Mouse (Mus musculus): ENCODE results near the gene Sema7a. TPM values are rescaled to one million over a fixed set of nuclear protein-coding genes. Genes with fewer than 3 reads are reported as not detected.
A peak's percentile ranks its signal among the peaks of the same experiment; 100 is the strongest.

Gene Sema7a
- polyA plus RNA-seq, 1 experiment from 2014 or later = 0.24 TPM

GRCm38 (mm10) chr9:57986293-57986692 is 46.4 kb downstream of the Sema7a start:
- no peaks in the 10 kb centered on the region for H3K9me3 ChIP-seq (replicated peaks; ENCODE audit: control insufficient read depth, low read length)
- ATAC-seq (replicated peaks; ENCODE audit: insufficient number of reproducible peaks, low FRiP score, low TSS enrichment, low read depth) = no peak

GRCm38 (mm10) chr9:57988098-57988497 is 48.2 kb downstream of the Sema7a start:
- Histone ChIP-seq H3K27me3 (ENCODE audit: control insufficient read depth, insufficient read depth, low read length) (no peaks in the 10 kb centered on the region), H3K4me2 (ENCODE audit: low read depth, low read length) (no peak overlapping the region), H3K4me1 (ENCODE audit: control insufficient read depth, insufficient read depth, low read length) (no peaks in the 10 kb centered on the region), H3K4me3 (ENCODE audit: low read depth, low read length) (no peak overlapping the region), H3K9ac (replicated peaks; ENCODE audit: low read length) (no peak overlapping the region), H3K27ac (replicated peaks; ENCODE audit: low read depth, low read length) (no peak overlapping the region), H3K36me3 (replicated peaks; ENCODE audit: control insufficient read depth, insufficient read depth, low read depth, low read length) (no peaks in the 10 kb centered on the region), H3K9me3 (replicated peaks; ENCODE audit: control insufficient read depth, low read length) (no peaks in the 10 kb centered on the region)
- DNase-seq (ENCODE audit: low spot score) (no peak), ATAC-seq (replicated peaks; ENCODE audit: insufficient number of reproducible peaks, low FRiP score, low TSS enrichment, low read depth) (no peak)
- 76% methylated on average over 2 of the region's 2 CpGs for WGBS

More at GRCm38 (mm10) chr9:57986293-57986692, 46.4 kb downstream of the Sema7a start:
- Histone ChIP-seq H3K27me3 (ENCODE audit: control insufficient read depth, insufficient read depth, low read length) (no peaks in the 10 kb centered on the region), H3K36me3 (replicated peaks; ENCODE audit: control insufficient read depth, insufficient read depth, low read depth, low read length) (no peaks in the 10 kb centered on the region), H3K4me3 (ENCODE audit: low read depth, low read length) (no peak overlapping the region), H3K27ac (replicated peaks; ENCODE audit: low read depth, low read length) (no peak overlapping the region), H3K4me2 (ENCODE audit: low read depth, low read length) (no peak overlapping the region), H3K9ac (replicated peaks; ENCODE audit: low read length) (no peak overlapping the region), H3K4me1 (ENCODE audit: control insufficient read depth, insufficient read depth, low read length) (no peaks in the 10 kb centered on the region)
- DNase-seq (ENCODE audit: low spot score) = no peak
- WGBS = 76% methylated on average over 7 of the region's 7 CpGs

- Histone ChIP-seq H3K36me3 (replicated peaks; ENCODE audit: control insufficient read depth, insufficient read depth, low read depth, low read length) (no peaks in the 10 kb centered on the region), H3K4me2 (ENCODE audit: low read depth, low read length) (no peak overlapping the region), H3K9ac (replicated peaks; ENCODE audit: low read length) (no peak overlapping the region), H3K4me3 (ENCODE audit: low read depth, low read length) (no peak overlapping the region), H3K27ac (replicated peaks; ENCODE audit: low read depth, low read length) (no peak overlapping the region), H3K4me1 (ENCODE audit: control insufficient read depth, insufficient read depth, low read length) (no peaks in the 10 kb centered on the region), H3K9me3 (replicated peaks; ENCODE audit: control insufficient read depth, low read length) (no peaks in the 10 kb centered on the region), H3K27me3 (ENCODE audit: control insufficient read depth, insufficient read depth, low read length) (no peaks in the 10 kb centered on the region)
- DNase-seq (ENCODE audit: low spot score) (no peak), ATAC-seq (replicated peaks; ENCODE audit: insufficient number of reproducible peaks, low FRiP score, low TSS enrichment, low read depth) (no peak)
- WGBS = 89% methylated on average over 6 of the region's 6 CpGs
These were observed 49.4 kb downstream of the Sema7a start for GRCm38 (mm10) chr9:57989309-57989708.

- WGBS = 41% methylated on average over 10 of the region's 10 CpGs
- Histone ChIP-seq H3K27ac (replicated peaks; ENCODE audit: low read depth, low read length) (no peak overlapping the region), H3K36me3 (replicated peaks; ENCODE audit: control insufficient read depth, insufficient read depth, low read depth, low read length) (no peaks in the 10 kb centered on the region), H3K9me3 (replicated peaks; ENCODE audit: control insufficient read depth, low read length) (no peaks in the 10 kb centered on the region), H3K4me2 (ENCODE audit: low read depth, low read length) (no peak overlapping the region), H3K27me3 (ENCODE audit: control insufficient read depth, insufficient read depth, low read length) (no peaks in the 10 kb centered on the region), H3K4me3 (ENCODE audit: low read depth, low read length) (no peak overlapping the region), H3K4me1 (ENCODE audit: control insufficient read depth, insufficient read depth, low read length) (no peaks in the 10 kb centered on the region), H3K9ac (replicated peaks; ENCODE audit: low read length) (no peak overlapping the region)
- ATAC-seq (replicated peaks; ENCODE audit: insufficient number of reproducible peaks, low FRiP score, low TSS enrichment, low read depth) = no peak
- peak; percentile 58 for DNase-seq (ENCODE audit: low spot score)
These were observed 50.7 kb downstream of the Sema7a start for GRCm38 (mm10) chr9:57990438-57991110.

- Histone ChIP-seq H3K4me1 (ENCODE audit: control insufficient read depth, insufficient read depth, low read length) (no peaks in the 10 kb centered on the region), H3K9me3 (replicated peaks; ENCODE audit: control insufficient read depth, low read length) (no peaks in the 10 kb centered on the region), H3K27ac (replicated peaks; ENCODE audit: low read depth, low read length) (no peak overlapping the region), H3K27me3 (ENCODE audit: control insufficient read depth, insufficient read depth, low read length) (peaks cover 2% of the 10 kb centered on the region; the same call in 1 of the 2 replicates), H3K4me2 (ENCODE audit: low read depth, low read length) (no peak overlapping the region), H3K4me3 (ENCODE audit: low read depth, low read length) (no peak overlapping the region), H3K36me3 (replicated peaks; ENCODE audit: control insufficient read depth, insufficient read depth, low read depth, low read length) (no peaks in the 10 kb centered on the region), H3K9ac (replicated peaks; ENCODE audit: low read length) (no peak overlapping the region)
- DNase-seq (ENCODE audit: low spot score) (no peak), ATAC-seq (replicated peaks; ENCODE audit: insufficient number of reproducible peaks, low FRiP score, low TSS enrichment, low read depth) (no peak)
- WGBS = 75% methylated on average over 3 of the region's 3 CpGs
These were observed 52.1 kb downstream of the Sema7a start for GRCm38 (mm10) chr9:57992060-57992459.

- Histone ChIP-seq H3K4me1 (ENCODE audit: control insufficient read depth, insufficient read depth, low read length) (peaks cover 5% of the 10 kb centered on the region), H3K27me3 (ENCODE audit: control insufficient read depth, insufficient read depth, low read length) (peaks cover 7% of the 10 kb centered on the region), H3K4me3 (ENCODE audit: low read depth, low read length) (no peak overlapping the region), H3K4me2 (ENCODE audit: low read depth, low read length) (no peak overlapping the region), H3K9me3 (replicated peaks; ENCODE audit: control insufficient read depth, low read length) (no peaks in the 10 kb centered on the region), H3K27ac (replicated peaks; ENCODE audit: low read depth, low read length) (no peak overlapping the region), H3K9ac (replicated peaks; ENCODE audit: low read length) (no peak overlapping the region), H3K36me3 (replicated peaks; ENCODE audit: control insufficient read depth, insufficient read depth, low read depth, low read length) (no peaks in the 10 kb centered on the region)
- ATAC-seq (replicated peaks; ENCODE audit: insufficient number of reproducible peaks, low FRiP score, low TSS enrichment, low read depth) (no peak), DNase-seq (ENCODE audit: low spot score) (no peak)
- 35% methylated on average over 8 of the region's 8 CpGs for WGBS
These were observed 53.1 kb downstream of the Sema7a start for GRCm38 (mm10) chr9:57992781-57993591.

- H3K4me3 ChIP-seq (ENCODE audit: low read depth, low read length) = no peak overlapping the region
- H3K9ac ChIP-seq (replicated peaks; ENCODE audit: low read length) = no peak overlapping the region
- H3K4me1 ChIP-seq (ENCODE audit: control insufficient read depth, insufficient read depth, low read length) = peaks cover 6% of the 10 kb centered on the region
- H3K27me3 ChIP-seq (ENCODE audit: control insufficient read depth, insufficient read depth, low read length) = peaks cover 8% of the 10 kb centered on the region
- no peak overlapping the region for H3K27ac ChIP-seq (replicated peaks; ENCODE audit: low read depth, low read length)
- H3K9me3 ChIP-seq (replicated peaks; ENCODE audit: control insufficient read depth, low read length) = no peaks in the 10 kb centered on the region
- ATAC-seq (replicated peaks; ENCODE audit: insufficient number of reproducible peaks, low FRiP score, low TSS enrichment, low read depth) = no peak
- peak; percentile 75 for DNase-seq (ENCODE audit: low spot score)
- no peaks in the 10 kb centered on the region for H3K36me3 ChIP-seq (replicated peaks; ENCODE audit: control insufficient read depth, insufficient read depth, low read depth, low read length)
- no peak overlapping the region for H3K4me2 ChIP-seq (ENCODE audit: low read depth, low read length)
- WGBS = 30% methylated on average over 4 of the region's 4 CpGs
These were observed 55.4 kb downstream of the Sema7a start for GRCm38 (mm10) chr9:57995282-57995681.

GRCm38 (mm10) chr9:57997511-57998031 is 57.7 kb downstream of the Sema7a start:
- Histone ChIP-seq H3K9ac (replicated peaks; ENCODE audit: low read length) (no peak overlapping the region), H3K4me1 (ENCODE audit: control insufficient read depth, insufficient read depth, low read length) (peaks cover 6% of the 10 kb centered on the region), H3K4me2 (ENCODE audit: low read depth, low read length) (peak overlapping the region; percentile 37), H3K27ac (replicated peaks; ENCODE audit: low read depth, low read length) (no peak overlapping the region), H3K36me3 (replicated peaks; ENCODE audit: control insufficient read depth, insufficient read depth, low read depth, low read length) (no peaks in the 10 kb centered on the region), H3K4me3 (ENCODE audit: low read depth, low read length) (no peak overlapping the region), H3K27me3 (ENCODE audit: control insufficient read depth, insufficient read depth, low read length) (peaks cover 8% of the 10 kb centered on the region), H3K9me3 (replicated peaks; ENCODE audit: control insufficient read depth, low read length) (no peaks in the 10 kb centered on the region)
- DNase-seq (ENCODE audit: low spot score) = no peak
- WGBS = 16% methylated on average over 13 of the region's 13 CpGs
- peak; percentile 85; the same call in 1 of the 2 replicates for ATAC-seq (replicated peaks; ENCODE audit: insufficient number of reproducible peaks, low FRiP score, low TSS enrichment, low read depth)
